Mouse (Mus musculus) kidney, embryonic 15.5 days (tissue): ENCODE measurements at regions not wholly inside any gene's neighbourhood (a gene's known extent, or its start where the extent isn't known, plus 50 kb on each side); places are given as distances from the start of the nearest gene placed in this dataset.
A peak's percentile ranks its signal among the peaks of the same experiment; 100 is the strongest.
"Not testable (repeated sequence)": the region's sequence is repeated elsewhere in the genome, so short reads cannot be mapped to it uniquely, and the experiment has no call there.

Experiments
- ATAC-seq: fragments of 200-750 bp; cut with Nextera tagmentation; replicated peaks from 2 replicates; pipeline ENCODE4 v1.8.0; 2017; ENCODE audit warnings: moderate TSS enrichment; ENCODE audit not compliant: low FRiP score
- H3K27ac ChIP-seq: fragments of 300-500 bp; sonication (generic); 2 replicates; pipeline ENCODE4 v1.5.1; 2015; ENCODE audit warnings: mild to moderate bottlenecking, inconsistent platforms
- H3K27me3 ChIP-seq: fragments of 300-500 bp; sonication (generic); 2 replicates; pipeline ENCODE4 v1.6.1; 2015; ENCODE audit warnings: inconsistent platforms
- H3K36me3 ChIP-seq: fragments of 300-500 bp; sonication (generic); 2 replicates; pipeline ENCODE4 v1.6.1; 2015; ENCODE audit warnings: inconsistent platforms
- H3K4me1 ChIP-seq: fragments of 300-500 bp; sonication (generic); 2 replicates; pipeline ENCODE4 v1.6.1; 2015; ENCODE audit warnings: inconsistent platforms
- H3K4me2 ChIP-seq: fragments of 300-500 bp; sonication (generic); 2 replicates; pipeline ENCODE4 v1.6.1; 2015; ENCODE audit warnings: moderate library complexity, mild to moderate bottlenecking, inconsistent platforms
- H3K4me3 ChIP-seq: fragments of 300-500 bp; sonication (generic); replicated peaks from 2 replicates; pipeline ENCODE4 v1.5.1; 2015; ENCODE audit warnings: mild to moderate bottlenecking, inconsistent platforms
- H3K9ac ChIP-seq: fragments of 300-500 bp; sonication (generic); 2 replicates; pipeline ENCODE4 v1.6.1; 2015; ENCODE audit warnings: mild to moderate bottlenecking, inconsistent platforms
- H3K9me3 ChIP-seq: fragments of 300-500 bp; sonication (generic); replicated peaks from 2 replicates; pipeline ENCODE4 v1.6.1; 2016; ENCODE audit warnings: inconsistent platforms
- WGBS: fragments of 180-500 bp; shearing (Covaris S2); methylation state at CpG from one replicate; pipeline ENCODE4 v1.1.7; 2015; ENCODE audit warnings: mixed read lengths; 5-methylcytosine and 5-hydroxymethylcytosine counted together

DNA sequence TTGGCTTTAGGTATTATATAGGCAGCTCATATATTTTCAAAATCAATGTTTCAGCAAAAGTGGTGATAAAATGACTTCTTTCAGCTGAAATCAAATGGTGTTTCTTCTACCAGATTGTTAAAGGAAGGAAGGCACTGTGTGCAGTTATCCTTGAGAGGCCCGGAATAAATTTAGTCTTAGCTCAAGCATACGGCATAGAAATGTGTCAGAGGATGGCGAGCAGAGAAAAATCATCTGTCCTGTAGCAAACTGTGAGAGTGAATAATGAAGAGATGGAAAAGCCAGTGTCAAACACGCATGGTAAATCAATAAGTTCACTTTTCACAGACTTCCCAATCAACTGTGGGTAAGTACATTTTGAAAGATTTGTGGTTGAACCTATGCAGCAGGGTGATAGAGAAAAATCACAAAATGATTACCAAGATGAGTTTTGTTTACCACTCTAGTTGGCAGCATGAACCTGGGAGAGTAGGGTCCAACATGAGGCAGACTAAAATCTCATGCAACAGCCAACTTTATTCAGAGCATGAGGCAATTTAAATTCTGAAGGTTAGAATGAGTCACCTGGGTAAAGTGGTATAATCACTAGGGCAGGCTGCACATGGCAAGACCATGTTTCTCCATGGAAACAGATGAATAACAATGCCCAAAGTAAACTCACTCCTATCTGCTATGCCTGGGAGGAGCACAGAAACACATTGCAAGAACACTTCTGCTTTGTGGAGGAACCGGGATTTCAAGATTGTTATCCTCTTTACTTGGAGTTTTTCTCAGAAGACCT, 55.7 kb downstream of the AI429214 start:
- no peaks in the 10 kb centered on the region for H3K27me3 ChIP-seq
- no peak overlapping the region for H3K9ac ChIP-seq
- WGBS = 83% methylated on average over 5 of the region's 5 CpGs
- no peaks in the 10 kb centered on the region for H3K9me3 ChIP-seq
- ATAC-seq = no peak
- no peaks in the 10 kb centered on the region for H3K4me1 ChIP-seq
- no peak overlapping the region for H3K4me3 ChIP-seq
- no peaks in the 10 kb centered on the region for H3K36me3 ChIP-seq
- no peak overlapping the region for H3K4me2 ChIP-seq
- H3K27ac ChIP-seq = no peak overlapping the region

- Histone ChIP-seq H3K27me3 (no peaks in the 10 kb centered on the region), H3K9ac (no peak overlapping the region), H3K9me3 (no peaks in the 10 kb centered on the region), H3K27ac (no peak overlapping the region), H3K36me3 (no peaks in the 10 kb centered on the region), H3K4me3 (no peak overlapping the region), H3K4me1 (no peaks in the 10 kb centered on the region), H3K4me2 (no peak overlapping the region)
- WGBS = 90% methylated on average over 6 of the region's 6 CpGs
- no peak for ATAC-seq
Measured at GRCm38 (mm10) chr8:37049969-37050683, 56.7 kb downstream of the AI429214 start.

DNA sequence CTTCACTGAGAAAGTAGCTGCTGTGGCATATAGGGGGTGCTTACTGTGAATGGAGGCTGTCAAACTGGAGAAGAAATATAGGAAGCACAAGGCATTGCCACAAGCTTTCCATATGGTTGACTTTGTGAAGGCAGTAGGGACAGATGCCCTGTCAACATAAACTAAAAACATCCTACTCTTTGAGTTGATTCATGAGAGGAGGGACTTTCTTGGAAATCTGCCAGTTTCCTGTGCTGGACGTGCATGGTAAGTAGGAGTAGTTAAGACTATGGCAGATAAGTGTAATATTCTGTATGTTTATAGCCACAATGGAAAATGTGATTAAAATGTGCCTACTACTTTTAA, 57.3 kb downstream of the AI429214 start:
- Histone ChIP-seq H3K4me2 (no peak overlapping the region), H3K9me3 (no peaks in the 10 kb centered on the region), H3K9ac (no peak overlapping the region), H3K27me3 (no peaks in the 10 kb centered on the region), H3K36me3 (no peaks in the 10 kb centered on the region), H3K4me1 (no peaks in the 10 kb centered on the region), H3K27ac (no peak overlapping the region), H3K4me3 (no peak overlapping the region)
- 14% methylated on average over 1 of the region's 1 CpGs for WGBS
- ATAC-seq = no peak

DNA sequence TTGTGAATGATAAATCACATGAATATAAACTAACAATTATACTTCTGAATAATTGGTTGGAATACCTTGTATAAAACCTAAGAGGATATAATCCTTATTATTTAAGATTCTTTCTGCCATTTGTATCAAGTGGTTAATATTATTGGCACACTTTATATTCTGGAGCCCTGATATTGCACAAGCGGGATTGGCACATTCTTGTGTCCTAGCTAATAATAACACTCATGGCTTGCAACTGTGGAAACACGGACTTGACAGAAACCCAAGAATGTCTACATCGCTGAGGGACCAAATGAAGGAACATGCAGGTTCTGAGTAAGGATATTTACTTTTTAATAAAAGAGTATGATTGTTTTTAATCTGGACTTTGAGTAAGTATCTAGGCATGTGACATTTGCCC, 63.0 kb downstream of the AI429214 start:
- no peak for ATAC-seq
- Histone ChIP-seq H3K27ac (no peak overlapping the region), H3K36me3 (no peaks in the 10 kb centered on the region), H3K9me3 (no peaks in the 10 kb centered on the region), H3K4me1 (no peaks in the 10 kb centered on the region), H3K4me2 (no peak overlapping the region), H3K9ac (no peak overlapping the region), H3K4me3 (no peak overlapping the region), H3K27me3 (no peaks in the 10 kb centered on the region)
- 76% methylated on average over 3 of the region's 3 CpGs for WGBS

- H3K36me3 ChIP-seq = no peaks in the 10 kb centered on the region
- no peak for ATAC-seq
- H3K27me3 ChIP-seq = no peaks in the 10 kb centered on the region
- H3K4me3 ChIP-seq = no peak overlapping the region
- H3K9me3 ChIP-seq = no peaks in the 10 kb centered on the region
- H3K27ac ChIP-seq = no peak overlapping the region
- H3K9ac ChIP-seq = no peak overlapping the region
- 0 out of 2 replicates have a peak, but pooled peaks cover 3% of the 10 kb centered on the region for H3K4me1 ChIP-seq
- WGBS = 59% methylated on average over 6 of the region's 6 CpGs
- no peak overlapping the region for H3K4me2 ChIP-seq
Measured at GRCm38 (mm10) chr8:37058390-37058789, 65.0 kb downstream of the AI429214 start.

DNA sequence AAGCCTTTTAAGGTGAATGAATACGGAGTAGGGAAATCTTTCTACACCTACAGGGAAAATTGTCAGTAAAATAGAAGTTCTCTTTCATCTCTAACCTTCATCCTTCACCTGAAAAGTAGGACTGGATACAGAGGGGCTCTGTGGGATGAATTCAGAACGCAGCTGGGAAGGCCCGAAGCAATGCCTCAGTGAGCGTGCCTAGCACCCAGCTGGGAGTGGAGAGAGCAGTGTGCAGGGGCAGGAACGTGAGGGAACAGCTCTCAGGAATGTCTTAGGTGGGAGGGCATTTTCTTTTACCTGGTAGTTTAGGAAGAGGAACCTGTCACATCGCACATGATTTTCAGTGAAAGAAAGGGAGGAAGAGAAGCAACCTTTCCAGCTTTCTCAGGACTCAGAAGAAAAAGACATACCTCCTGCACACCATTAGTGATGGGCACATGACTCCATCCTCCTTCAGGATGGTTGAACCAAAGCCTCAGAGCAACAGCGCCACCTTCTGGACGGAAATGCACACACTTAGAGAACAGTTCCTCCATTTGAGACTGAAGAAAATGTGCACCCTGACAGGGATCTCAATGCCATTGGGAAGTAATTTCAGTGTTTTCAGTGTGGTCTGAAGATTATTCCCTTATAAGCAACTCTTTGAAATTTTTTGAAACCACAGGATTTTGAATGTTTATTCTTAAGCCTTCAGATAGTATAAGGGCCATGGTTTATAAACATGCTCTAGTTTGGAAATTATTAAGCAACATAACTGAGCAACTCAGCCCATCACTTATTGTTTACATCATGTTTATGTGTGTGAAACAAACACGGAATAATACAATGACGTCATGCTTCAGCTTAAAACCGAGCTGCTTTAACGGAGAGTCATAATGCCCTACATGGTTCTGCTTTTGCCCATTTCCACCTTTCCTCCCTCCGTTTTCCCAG, 68.9 kb downstream of the AI429214 start:
- Histone ChIP-seq H3K9me3 (no peaks in the 10 kb centered on the region), H3K4me3 (no peak overlapping the region), H3K27ac (no peak overlapping the region), H3K36me3 (no peaks in the 10 kb centered on the region), H3K27me3 (no peaks in the 10 kb centered on the region), H3K9ac (no peak overlapping the region), H3K4me1 (0 out of 2 replicates have a peak, but pooled peaks cover 3% of the 10 kb centered on the region), H3K4me2 (no peak overlapping the region)
- WGBS = 33% methylated on average over 13 of the region's 13 CpGs
- peak; percentile 91 for ATAC-seq

DNA sequence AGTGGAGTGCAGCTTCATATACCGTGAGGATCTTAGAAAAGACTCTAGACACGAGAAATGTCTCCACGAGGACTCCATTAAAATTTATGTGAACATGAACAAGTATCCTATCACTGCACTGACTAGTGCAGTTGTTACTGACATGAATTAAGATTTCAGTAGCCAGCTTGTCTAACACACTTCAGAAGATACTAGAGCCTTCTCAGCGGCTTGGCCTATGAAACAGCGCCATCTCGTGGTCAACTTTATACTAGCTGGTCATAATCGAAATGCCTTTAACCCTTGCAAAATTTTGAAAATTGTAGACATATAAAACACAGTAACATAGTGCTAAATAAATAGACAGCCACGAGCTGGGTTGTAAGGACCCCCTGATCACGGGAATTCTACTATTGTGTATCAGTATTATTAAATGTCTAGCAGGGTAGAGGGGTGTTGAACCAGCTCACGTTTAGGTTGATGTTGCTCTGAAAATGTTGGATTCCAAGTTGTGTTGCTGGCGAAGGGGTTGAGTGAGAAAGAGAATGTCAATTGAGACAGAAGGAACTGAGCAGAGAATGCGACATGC, 70.4 kb downstream of the AI429214 start:
- Histone ChIP-seq H3K27ac (no peak overlapping the region), H3K4me2 (no peak overlapping the region), H3K4me3 (no peak overlapping the region), H3K36me3 (no peaks in the 10 kb centered on the region), H3K9ac (no peak overlapping the region), H3K4me1 (0 out of 2 replicates have a peak, but pooled peaks cover 3% of the 10 kb centered on the region), H3K9me3 (no peaks in the 10 kb centered on the region), H3K27me3 (no peaks in the 10 kb centered on the region)
- WGBS = 17% methylated on average over 12 of the region's 12 CpGs
- peak; percentile 58; the same call in 1 of the 2 replicates for ATAC-seq

DNA sequence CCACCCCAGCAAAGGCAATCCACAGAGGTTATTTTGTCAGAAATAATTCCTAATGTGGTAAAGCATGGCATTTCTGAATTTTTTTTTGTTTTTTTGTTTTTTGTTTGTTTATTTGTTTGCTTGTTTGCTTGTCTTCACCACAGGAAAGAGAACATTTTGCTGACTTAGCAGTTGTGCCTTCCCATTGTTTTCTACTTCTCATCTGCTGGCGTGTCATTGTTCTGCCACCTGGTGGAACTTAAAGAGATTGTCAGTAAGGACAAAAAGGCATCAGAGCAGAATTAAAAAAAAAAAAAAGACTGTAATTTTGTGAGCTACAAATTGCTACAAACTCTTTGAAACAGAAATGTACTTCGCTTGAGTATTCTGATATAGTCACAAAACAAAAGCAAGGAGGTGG, 79.5 kb downstream of the AI429214 start:
- Histone ChIP-seq H3K9me3 (no peaks in the 10 kb centered on the region), H3K4me2 (no peak overlapping the region), H3K27me3 (no peaks in the 10 kb centered on the region), H3K9ac (no peak overlapping the region), H3K4me1 (no peaks in the 10 kb centered on the region), H3K27ac (no peak overlapping the region), H3K36me3 (no peaks in the 10 kb centered on the region), H3K4me3 (no peak overlapping the region)
- WGBS = 25% methylated on average over 2 of the region's 2 CpGs
- no peak for ATAC-seq

- ATAC-seq = no peak
- no peaks in the 10 kb centered on the region for H3K9me3 ChIP-seq
- H3K4me1 ChIP-seq = no peaks in the 10 kb centered on the region
- H3K27me3 ChIP-seq = no peaks in the 10 kb centered on the region
- H3K4me2 ChIP-seq = no peak overlapping the region
- H3K27ac ChIP-seq = no peak overlapping the region
- no peak overlapping the region for H3K9ac ChIP-seq
- no peaks in the 10 kb centered on the region for H3K36me3 ChIP-seq
- H3K4me3 ChIP-seq = no peak overlapping the region
- WGBS = 83% methylated on average over 2 of the region's 2 CpGs
Measured at GRCm38 (mm10) chr8:37099727-37100126, 106.3 kb downstream of the AI429214 start.

GRCm38 (mm10) chr8:37112386-37112785, 119.0 kb downstream of the AI429214 start:
- H3K4me3 ChIP-seq, H3K27ac ChIP-seq, H3K9me3 ChIP-seq, H3K4me1 ChIP-seq, H3K36me3 ChIP-seq, H3K4me2 ChIP-seq, ATAC-seq, H3K27me3 ChIP-seq, H3K9ac ChIP-seq: not testable (repeated sequence)

DNA sequence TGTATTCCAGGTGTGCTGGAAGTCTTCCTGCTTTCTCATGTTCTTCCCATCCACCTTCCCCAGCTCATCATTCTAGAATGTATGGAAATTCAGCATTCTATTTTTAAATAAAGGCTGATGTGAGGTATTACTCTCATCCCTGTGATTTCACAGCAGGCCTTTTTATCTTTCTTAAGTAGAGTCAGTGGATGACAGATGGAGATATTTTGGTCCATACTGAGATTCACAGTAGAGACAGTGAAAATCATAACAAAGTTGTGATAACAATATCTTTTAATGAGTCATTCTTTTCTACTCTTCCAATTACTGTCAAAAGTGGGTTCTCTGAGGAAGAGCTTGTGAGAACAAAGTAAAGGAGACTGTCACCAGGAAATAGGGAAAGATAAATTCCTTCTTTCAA, 132.4 kb downstream of the AI429214 start:
- Histone ChIP-seq H3K27ac (no peak overlapping the region), H3K4me1 (no peaks in the 10 kb centered on the region), H3K9me3 (peaks cover 7% of the 10 kb centered on the region; the same call in 1 of the 2 replicates), H3K4me2 (no peak overlapping the region), H3K27me3 (no peaks in the 10 kb centered on the region), H3K9ac (no peak overlapping the region), H3K36me3 (no peaks in the 10 kb centered on the region), H3K4me3 (no peak overlapping the region)
- ATAC-seq = no peak

DNA sequence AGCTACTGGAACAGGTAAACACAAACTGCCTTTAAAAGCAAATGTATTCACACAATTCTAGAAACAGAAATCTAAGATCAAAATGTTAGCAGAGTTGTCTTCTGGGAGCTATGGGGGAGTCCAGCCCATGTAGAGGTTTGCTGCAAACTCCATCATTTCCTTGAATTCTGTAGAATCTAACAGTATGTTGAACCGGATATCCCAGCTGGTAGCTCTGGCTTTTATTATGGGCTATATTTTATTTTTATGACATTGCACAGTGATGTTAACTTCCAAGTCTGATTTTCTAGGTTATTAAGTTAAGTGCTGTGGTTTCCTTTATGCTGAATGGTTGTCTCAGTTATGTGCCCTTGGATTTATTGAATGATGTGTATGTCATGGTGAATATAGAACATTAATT, 136.3 kb downstream of the AI429214 start:
- Histone ChIP-seq H3K27ac (no peak overlapping the region), H3K27me3 (no peaks in the 10 kb centered on the region), H3K4me3 (no peak overlapping the region), H3K9me3 (no peaks in the 10 kb centered on the region), H3K9ac (no peak overlapping the region), H3K4me2 (no peak overlapping the region), H3K36me3 (no peaks in the 10 kb centered on the region), H3K4me1 (no peaks in the 10 kb centered on the region)
- no peak for ATAC-seq
- 26% methylated on average over 1 of the region's 1 CpGs for WGBS
